Mouse (Mus musculus) heart, adult 2 months (tissue): ENCODE measurements around the gene Napsa.

Experiments used
- CTCF ChIP-seq: fragments of 200-600 bp; IDR thresholded peaks from 2 replicates; pipeline ENCODE4 v1.8.1; 2022; ENCODE audit warnings: antibody characterized with exemption, mild to moderate bottlenecking, moderate library complexity
- POLR2A ChIP-seq: fragments of 200-500 bp; IDR thresholded peaks from 2 replicates; pipeline ENCODE4 v1.6.1; 2011; ENCODE audit warnings: mild to moderate bottlenecking, low read depth, low read length, control low read depth; ENCODE audit not compliant: insufficient read depth

- TF ChIP-seq POLR2A (no peak), CTCF (no peak)
Measured at GRCm38 (mm10) chr7:44571811-44572210, 369 bp upstream of the Napsa start.
